Mouse (Mus musculus) spleen, postnatal 10 days (tissue): ENCODE results near the gene Rad23a.
"Not testable (repeated sequence)": the region's sequence is repeated elsewhere in the genome, so short reads cannot be mapped to it uniquely, and the experiment has no call there.

Source experiments
- DNase-seq, 2 experiments: peaks; one replicate each; pipeline ENCODE4 v3.0.0; 2021 to 2022; ENCODE audit warnings: low spot score in 2 of 2

The Rad23a gene

GRCm38 (mm10) chr8:84841514-84841913 lies 1.0 kb upstream of the Rad23a start:
- no peak for DNase-seq

GRCm38 (mm10) chr8:84839875-84840247 lies 604 bp downstream of the Rad23a start:
- no peak for DNase-seq

- DNase-seq, result peak in 1 of 2 experiments; percentile 33
Observed at GRCm38 (mm10) chr8:84839411-84839810, 1.1 kb downstream of the Rad23a start.

GRCm38 (mm10) chr8:84838513-84838912 lies 2.0 kb downstream of the Rad23a start:
- peak in 1 of 2 experiments; percentile 87 for DNase-seq

- DNase-seq, result peak; percentile 48 to 80
Observed at GRCm38 (mm10) chr8:84837912-84838470, 2.5 kb downstream of the Rad23a start.

GRCm38 (mm10) chr8:84837149-84837911 lies 3.1 kb downstream of the Rad23a start:
- DNase-seq, result peak; percentile 45 to 64

- peak in 1 of 2 experiments; percentile 32 for DNase-seq
Observed at GRCm38 (mm10) chr8:84834866-84835855, 5.3 kb downstream of the Rad23a start.

- no peak for DNase-seq
Observed at GRCm38 (mm10) chr8:84834002-84834865, 6.2 kb downstream of the Rad23a start.

GRCm38 (mm10) chr8:84832759-84833742 lies 7.4 kb downstream of the Rad23a start:
- peak in 1 of 2 experiments; percentile 38 for DNase-seq

GRCm38 (mm10) chr8:84832034-84832717 lies 8.3 kb downstream of the Rad23a start:
- DNase-seq, result peak; percentile 93

GRCm38 (mm10) chr8:84831490-84831889 lies 9.0 kb downstream of the Rad23a start, which contains the start of gene Gadd45gip1:
TSS of gene Gadd45gip1 (plus strand) at chr8:84831522.
- peak; percentile 68 to 83 for DNase-seq

GRCm38 (mm10) chr8:84826518-84826917 lies 13.9 kb downstream of the Rad23a start:
- not testable (repeated sequence) for DNase-seq

- peak in 1 of 2 experiments; percentile 56 for DNase-seq
Observed at GRCm38 (mm10) chr8:84825636-84826035, 14.8 kb downstream of the Rad23a start.

- DNase-seq, result peak; percentile 51 to 78
Observed at GRCm38 (mm10) chr8:84823653-84824052, 16.8 kb downstream of the Rad23a start.

- no peak for DNase-seq
Observed at GRCm38 (mm10) chr8:84822723-84823122, 17.7 kb downstream of the Rad23a start, which contains the start of gene Dand5. TSS of gene Dand5 (minus strand) at chr8:84822823.

GRCm38 (mm10) chr8:84816117-84816516 lies 24.3 kb downstream of the Rad23a start:
- DNase-seq, result no peak

GRCm38 (mm10) chr8:84815547-84815946 lies 24.9 kb downstream of the Rad23a start:
- DNase-seq, result peak; percentile 98 to 99

GRCm38 (mm10) chr8:84814555-84815441 lies 25.7 kb downstream of the Rad23a start:
- peak in 1 of 2 experiments; percentile 22 for DNase-seq
